Mouse (Mus musculus) kidney, embryonic 16.5 days (tissue): Measurements from ENCODE around the gene Plaa. TPM values are rescaled to one million over a fixed set of nuclear protein-coding genes. Genes with fewer than 3 reads are reported as not detected.

Experiments used
- ATAC-seq: fragments of 200-750 bp; cut with Nextera tagmentation; 2 replicates; pipeline ENCODE4 v1.8.0; 2017; ENCODE audit warnings: moderate TSS enrichment; ENCODE audit not compliant: low FRiP score, low TSS enrichment
- H3K27ac ChIP-seq: fragments of 300-500 bp; sonication (generic); 2 replicates; pipeline ENCODE4 v1.5.1; 2014; ENCODE audit warnings: low read length
- H3K27me3 ChIP-seq: fragments of 300-500 bp; sonication (generic); 2 replicates; pipeline ENCODE4 v1.6.1; 2014; ENCODE audit warnings: low read length, control low read depth, mixed read lengths; ENCODE audit not compliant: insufficient read depth
- H3K36me3 ChIP-seq: fragments of 300-500 bp; sonication (generic); 2 replicates; pipeline ENCODE4 v1.6.1; 2014; ENCODE audit warnings: low read length, control low read depth, mixed read lengths; ENCODE audit not compliant: insufficient read depth
- H3K4me1 ChIP-seq: fragments of 300-500 bp; sonication (generic); 2 replicates; pipeline ENCODE4 v1.6.1; 2014; ENCODE audit warnings: low read length, control low read depth, mixed read lengths; ENCODE audit not compliant: insufficient read depth
- H3K4me2 ChIP-seq: fragments of 300-500 bp; sonication (generic); replicated peaks from 2 replicates; pipeline ENCODE4 v1.6.1; 2014; ENCODE audit warnings: low read depth, low read length
- H3K4me3 ChIP-seq: fragments of 300-500 bp; sonication (generic); 2 replicates; pipeline ENCODE4 v1.5.1; 2014; ENCODE audit warnings: mild to moderate bottlenecking, low read length
- H3K9ac ChIP-seq: fragments of 300-500 bp; sonication (generic); replicated peaks from 2 replicates; pipeline ENCODE4 v1.6.1; 2014; ENCODE audit warnings: low read length
- H3K9me3 ChIP-seq: fragments of 300-500 bp; sonication (generic); 2 replicates; pipeline ENCODE4 v1.6.1; 2016; ENCODE audit warnings: low read length, control low read depth
- WGBS: fragments of 180-500 bp; shearing (Covaris S2); extraction: QIAGEN DNeasy Blood & Tissue Kit; methylation state at CpG from one replicate; pipeline ENCODE4 v1.1.7; 2014; 5-methylcytosine and 5-hydroxymethylcytosine counted together
- polyA plus RNA-seq: library from polyadenylated mRNA; unstranded; fragments of >200 nt; fragmentation: Nextera tagmentation; extraction: Ambion mirVana; gene quantifications from 2 replicates; pipeline ENCODE4 v1.2.1, GENCODE M21; 2015

Plaa gene
- polyA plus RNA-seq, 1 experiment from 2014 or later, result 70.9 TPM

DNA sequence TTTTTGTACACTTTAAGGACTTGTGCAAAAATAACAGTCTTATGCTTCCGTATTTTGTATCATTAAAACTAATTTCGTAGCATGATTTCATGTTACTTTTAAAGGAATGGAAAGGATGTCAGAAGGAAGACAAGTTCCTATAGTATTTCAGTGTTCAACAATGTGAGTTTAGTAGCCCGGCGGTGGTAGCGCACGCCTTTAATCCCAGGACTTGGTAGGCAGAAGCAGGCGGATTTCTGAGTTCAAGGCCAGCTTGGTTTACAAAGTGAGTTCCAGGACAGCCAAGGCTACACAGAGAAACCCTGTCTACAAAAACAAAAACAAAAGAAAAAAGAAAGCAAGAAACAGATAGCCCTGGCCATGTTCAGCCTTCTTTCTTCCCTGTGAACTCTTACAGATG is 45.9 kb downstream of the Plaa start:
- Histone ChIP-seq H3K4me3 (no peak overlapping the region; the same call in 1 of the 2 replicates), H3K9me3 (no peaks in the 10 kb centered on the region), H3K27me3 (no peaks in the 10 kb centered on the region), H3K4me2 (no peak overlapping the region), H3K27ac (no peak overlapping the region), H3K4me1 (peaks cover 14% of the 10 kb centered on the region), H3K9ac (no peak overlapping the region), H3K36me3 (no peaks in the 10 kb centered on the region)
- WGBS, result 70% methylated on average over 7 of the region's 7 CpGs
- no peak for ATAC-seq

DNA sequence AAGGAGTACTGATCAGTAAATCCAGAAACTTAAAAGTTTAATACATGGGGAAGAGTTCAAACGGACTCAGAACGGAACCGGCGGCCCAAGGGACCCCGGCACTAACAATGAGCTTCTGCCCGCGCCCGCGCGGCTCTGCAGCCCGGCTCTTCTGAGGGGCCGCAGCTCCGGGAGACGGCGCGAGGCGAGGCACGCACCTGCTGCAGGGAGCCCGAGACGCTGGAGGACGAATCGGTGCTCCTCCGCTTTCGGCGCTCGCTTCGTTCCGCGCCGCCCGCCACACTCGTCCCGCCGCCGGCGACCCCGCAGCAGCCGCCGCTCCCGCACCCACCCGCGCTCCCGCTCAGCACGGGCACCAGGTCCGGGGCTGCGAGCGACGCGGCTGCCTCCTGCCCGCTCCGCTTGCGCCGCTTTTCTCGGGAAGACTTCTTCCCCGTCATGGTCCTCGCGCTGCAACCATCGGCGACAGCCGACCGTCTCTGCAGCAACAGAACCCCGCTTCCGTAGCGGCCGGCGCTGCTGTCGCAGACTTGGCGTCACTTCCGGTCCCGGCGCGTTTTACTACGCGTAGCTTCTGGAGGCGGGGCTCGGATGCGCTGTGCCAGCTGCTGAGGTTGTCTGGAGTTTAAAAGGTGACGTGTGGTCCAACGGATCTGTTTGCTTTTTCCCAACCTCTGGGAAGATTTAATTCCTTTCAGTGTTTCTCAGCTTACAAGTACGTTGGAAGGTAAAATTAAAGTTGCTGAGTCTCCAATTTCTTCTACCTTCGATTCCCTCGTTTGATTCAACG is 46.6 kb downstream of the Plaa start, which contains the start of the genes Gm10306 and Caap1:
TSS of gene Gm10306 (plus strand) at position 282 of the 790 bp plus-strand sequence.
TSS of gene Caap1 (minus strand) at position 532 of the 790 bp plus-strand sequence.
- no peaks in the 10 kb centered on the region for H3K9me3 ChIP-seq
- H3K27ac ChIP-seq, result peak within 1 kb of the TSS; percentile 84
- H3K4me3 ChIP-seq, result peak within 1 kb of the TSS; percentile 89
- WGBS, result 1% methylated on average over 61 of the region's 83 CpGs
- H3K27me3 ChIP-seq, result no peaks in the 10 kb centered on the region
- peak within 1 kb of the TSS; percentile 87 for H3K9ac ChIP-seq
- H3K4me2 ChIP-seq, result peak within 1 kb of the TSS; percentile 86
- no peaks in the 10 kb centered on the region for H3K36me3 ChIP-seq
- peak; percentile 96 for ATAC-seq
- peaks cover 14% of the 10 kb centered on the region for H3K4me1 ChIP-seq

DNA sequence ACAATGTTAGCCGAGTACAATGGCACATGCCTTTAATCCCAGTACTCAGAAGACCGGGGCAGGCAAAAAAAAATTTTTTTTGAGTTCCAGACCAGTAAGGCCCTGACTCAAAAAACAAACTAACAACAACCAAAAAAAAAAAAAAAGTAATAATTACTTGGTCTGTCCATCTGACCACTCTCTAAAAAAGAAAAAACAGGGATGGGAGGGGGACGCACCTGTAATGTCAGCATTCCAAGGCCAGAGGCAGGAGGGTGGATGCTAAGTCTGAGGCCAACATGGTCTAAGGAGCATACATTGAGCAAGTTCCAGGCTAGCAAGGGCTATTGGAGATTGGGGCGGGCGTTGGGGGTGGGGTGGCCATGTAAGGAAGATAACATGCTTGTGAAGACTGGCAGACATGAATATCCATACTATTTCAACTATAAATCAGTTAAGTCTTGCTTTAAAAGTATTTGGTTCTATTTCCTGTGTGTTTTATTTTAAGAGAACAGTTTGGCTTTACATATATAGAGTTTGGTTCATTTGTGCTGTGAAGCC is 48.0 kb downstream of the Plaa start:
- no peaks in the 10 kb centered on the region for H3K9me3 ChIP-seq
- ATAC-seq, result no peak
- no peak overlapping the region for H3K27ac ChIP-seq
- peaks cover 14% of the 10 kb centered on the region for H3K4me1 ChIP-seq
- H3K27me3 ChIP-seq, result no peaks in the 10 kb centered on the region
- H3K36me3 ChIP-seq, result no peaks in the 10 kb centered on the region
- no peak overlapping the region for H3K9ac ChIP-seq
- peak overlapping the region; percentile 86; the same call in 1 of the 2 replicates for H3K4me2 ChIP-seq
- 90% methylated on average over 5 of the region's 5 CpGs for WGBS
- H3K4me3 ChIP-seq, result no peak overlapping the region; the same call in 1 of the 2 replicates

DNA sequence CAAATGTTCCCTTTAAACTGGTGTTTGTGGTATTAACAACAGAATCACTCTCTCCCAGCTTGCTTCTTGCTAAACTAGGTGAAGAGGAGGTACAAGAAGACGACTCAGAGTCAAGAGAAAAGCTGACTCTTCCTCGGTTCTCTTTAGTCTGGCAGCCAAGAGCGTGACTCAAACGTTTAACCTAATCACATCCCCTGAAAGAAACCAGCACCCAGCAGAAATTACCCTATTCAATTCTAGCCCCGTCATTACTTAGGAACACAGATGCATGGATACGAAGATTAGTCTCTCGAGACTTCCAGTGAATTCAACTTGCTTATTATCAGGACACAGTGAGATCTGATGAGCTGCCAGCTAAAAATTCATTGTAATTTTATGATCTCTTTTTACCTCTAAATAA is 58.7 kb downstream of the Plaa start:
- Histone ChIP-seq H3K36me3 (peaks cover 9% of the 10 kb centered on the region; the same call in 1 of the 2 replicates), H3K27ac (no peak overlapping the region), H3K9ac (no peak overlapping the region), H3K4me1 (no peaks in the 10 kb centered on the region), H3K4me3 (no peak overlapping the region), H3K4me2 (no peak overlapping the region), H3K27me3 (no peaks in the 10 kb centered on the region), H3K9me3 (no peaks in the 10 kb centered on the region)
- ATAC-seq, result no peak
- 87% methylated on average over 7 of the region's 7 CpGs for WGBS

DNA sequence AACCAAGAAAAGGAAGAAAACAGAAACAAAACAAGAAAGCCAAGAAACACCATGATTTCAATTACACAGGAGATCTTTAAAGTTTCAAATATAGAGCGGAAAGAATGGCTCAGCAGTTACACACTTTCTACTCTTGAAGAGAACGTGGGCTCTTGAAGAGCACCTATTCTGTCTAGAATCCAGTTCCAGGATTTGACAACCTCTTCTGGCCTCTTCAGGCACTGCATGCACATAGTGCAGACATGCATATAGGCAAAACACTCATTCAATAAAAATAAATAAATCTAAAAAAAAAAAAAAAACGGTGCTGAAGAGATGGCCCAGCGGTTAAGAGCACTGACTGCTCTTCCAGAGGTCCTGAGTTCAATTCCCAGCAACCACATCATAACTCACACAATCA is 60.0 kb downstream of the Plaa start:
- Histone ChIP-seq H3K36me3 (peaks cover 11% of the 10 kb centered on the region; the same call in 1 of the 2 replicates), H3K9ac (no peak overlapping the region), H3K4me1 (no peaks in the 10 kb centered on the region), H3K27ac (no peak overlapping the region), H3K4me2 (no peak overlapping the region), H3K4me3 (no peak overlapping the region), H3K27me3 (no peaks in the 10 kb centered on the region), H3K9me3 (no peaks in the 10 kb centered on the region)
- no peak for ATAC-seq
- WGBS, result 95% methylated on average over 4 of the region's 4 CpGs

DNA sequence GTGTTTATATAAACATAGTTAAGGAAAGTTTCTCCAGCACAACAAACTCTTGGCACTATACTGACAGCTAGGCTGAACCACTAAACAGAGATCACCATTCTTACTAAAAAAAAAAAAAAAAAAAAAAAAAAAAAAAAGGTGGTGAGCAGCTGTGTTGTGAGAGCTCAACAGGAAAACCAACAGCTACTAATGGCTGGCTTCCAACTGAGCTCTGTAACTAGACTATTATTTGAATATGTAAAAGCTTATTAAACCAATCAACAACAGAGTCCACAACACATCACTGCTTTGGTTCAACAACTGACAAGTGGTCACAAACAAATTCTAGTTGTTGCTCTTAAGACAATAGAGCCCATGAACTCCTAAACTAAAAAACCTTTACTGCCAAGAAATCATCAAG is 69.8 kb downstream of the Plaa start:
- no peak overlapping the region for H3K27ac ChIP-seq
- no peaks in the 10 kb centered on the region for H3K9me3 ChIP-seq
- H3K4me3 ChIP-seq, result no peak overlapping the region
- no peaks in the 10 kb centered on the region for H3K4me1 ChIP-seq
- no peak overlapping the region for H3K9ac ChIP-seq
- peaks cover 6% of the 10 kb centered on the region; the same call in 1 of the 2 replicates for H3K36me3 ChIP-seq
- no peaks in the 10 kb centered on the region for H3K27me3 ChIP-seq
- H3K4me2 ChIP-seq, result no peak overlapping the region
- ATAC-seq, result no peak

DNA sequence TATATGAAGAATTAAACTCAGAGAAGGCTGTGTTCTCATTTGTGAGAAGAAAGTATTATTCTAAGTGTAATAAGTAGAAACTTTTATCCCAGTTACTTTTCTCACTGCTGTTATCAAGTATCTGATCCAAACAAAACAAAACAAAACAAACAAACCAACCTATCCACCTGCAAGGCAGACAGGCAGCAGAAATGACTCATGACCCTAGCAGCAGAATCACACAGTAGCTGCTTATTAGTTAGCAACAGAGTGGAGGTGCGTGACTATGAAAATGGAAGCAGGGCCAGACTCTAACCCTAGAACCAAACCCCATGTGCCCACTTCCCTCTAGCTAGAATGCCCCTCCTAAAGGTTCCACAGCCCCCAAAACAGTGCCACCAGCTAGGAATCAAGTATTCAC is 73.6 kb downstream of the Plaa start:
- Histone ChIP-seq H3K4me2 (no peak overlapping the region), H3K9me3 (no peaks in the 10 kb centered on the region), H3K27ac (no peak overlapping the region), H3K36me3 (no peaks in the 10 kb centered on the region; the same call in 1 of the 2 replicates), H3K9ac (no peak overlapping the region), H3K4me3 (no peak overlapping the region), H3K4me1 (no peaks in the 10 kb centered on the region), H3K27me3 (no peaks in the 10 kb centered on the region)
- 83% methylated on average over 1 of the region's 1 CpGs for WGBS
- ATAC-seq, result no peak

DNA sequence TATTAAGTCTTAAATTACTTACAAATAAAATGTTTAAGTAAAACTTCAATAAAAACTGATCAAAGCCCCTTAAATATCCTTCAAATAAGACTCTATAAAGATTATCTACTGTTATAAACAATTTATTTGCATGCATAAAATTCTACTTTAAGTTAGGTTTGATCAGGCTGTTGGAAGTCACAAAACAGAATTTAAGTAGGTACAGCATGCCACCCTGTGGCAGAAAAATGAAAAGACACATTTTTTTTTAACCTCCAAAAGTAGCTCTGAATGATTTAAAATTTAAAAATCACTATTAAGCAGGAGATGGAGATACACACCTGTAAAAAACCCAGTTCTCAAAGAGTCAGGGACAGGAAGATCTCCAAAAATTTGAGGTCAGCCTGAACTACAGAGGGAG is 79.7 kb downstream of the Plaa start:
- Histone ChIP-seq H3K27me3 (no peaks in the 10 kb centered on the region), H3K4me1 (no peaks in the 10 kb centered on the region), H3K9ac (no peak overlapping the region), H3K9me3 (no peaks in the 10 kb centered on the region), H3K36me3 (no peaks in the 10 kb centered on the region), H3K4me3 (no peak overlapping the region), H3K4me2 (no peak overlapping the region), H3K27ac (no peak overlapping the region)
- ATAC-seq, result no peak

DNA sequence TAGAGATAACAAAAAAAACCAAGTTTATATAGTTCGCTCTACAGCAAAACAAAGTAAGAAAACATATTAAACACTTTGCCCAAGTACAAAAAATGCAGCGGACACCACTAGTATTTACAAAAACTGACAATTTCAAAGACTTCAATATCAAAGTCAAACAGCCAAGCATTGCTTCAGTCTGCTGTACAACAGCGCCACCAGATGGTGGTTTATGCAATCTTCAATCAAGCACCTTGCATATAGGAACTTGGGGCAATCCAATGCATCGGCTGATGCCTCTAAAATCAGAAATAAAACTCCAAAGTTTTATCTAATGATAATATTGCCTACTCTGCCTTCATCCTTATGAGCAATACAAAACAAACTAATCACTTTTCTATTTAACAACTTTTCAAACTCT is 85.4 kb downstream of the Plaa start:
- H3K4me3 ChIP-seq, result no peak overlapping the region
- H3K9ac ChIP-seq, result no peak overlapping the region
- no peak overlapping the region for H3K27ac ChIP-seq
- peaks cover 3% of the 10 kb centered on the region; the same call in 1 of the 2 replicates for H3K36me3 ChIP-seq
- H3K4me1 ChIP-seq, result no peaks in the 10 kb centered on the region
- WGBS, result 63% methylated on average over 4 of the region's 4 CpGs
- no peaks in the 10 kb centered on the region for H3K27me3 ChIP-seq
- ATAC-seq, result no peak
- no peak overlapping the region for H3K4me2 ChIP-seq
- H3K9me3 ChIP-seq, result no peaks in the 10 kb centered on the region
